Mouse (Mus musculus) v-Abl transformed pro-B cells (cell line): ENCODE measurements around the gene Ubash3a.

Source experiments
- in situ Hi-C, 2 experiments: fragments of 400-800 bp; cut with MboI; formaldehyde crosslinking; loops; one replicate each; pipeline ENCODE4 v1.15.1; 2025; ENCODE audit not compliant: unreplicated experiment in 2 of 2

The Ubash3a gene

GRCm38 (mm10) chr17:31259145-31259544 is 51.5 kb downstream of the Ubash3a start:
- in situ Hi-C loops = loop anchor here in 1 of 2 experiments (5.0 kb wide), 1 partner anchor 33 kb away; no protein-coding TSS in a partner anchor

- in situ Hi-C loops = loop anchor here in 1 of 2 experiments (5.0 kb wide), 1 partner anchor 32 kb away; no protein-coding TSS in a partner anchor
Observed at GRCm38 (mm10) chr17:31259825-31260224, 52.2 kb downstream of the Ubash3a start.

- in situ Hi-C loops = no loop called here
Observed at GRCm38 (mm10) chr17:31260430-31260829, 52.8 kb downstream of the Ubash3a start.

- in situ Hi-C loops = no loop called here
Observed at GRCm38 (mm10) chr17:31261352-31261751, 53.7 kb downstream of the Ubash3a start.

GRCm38 (mm10) chr17:31262715-31263114 is 55.0 kb downstream of the Ubash3a start:
- in situ Hi-C loops = no loop called here

GRCm38 (mm10) chr17:31263770-31264169 is 56.1 kb downstream of the Ubash3a start:
- in situ Hi-C loops = no loop called here

- in situ Hi-C loops = no loop called here
Observed at GRCm38 (mm10) chr17:31264372-31264771, 56.7 kb downstream of the Ubash3a start.

GRCm38 (mm10) chr17:31265171-31265572 is 57.5 kb downstream of the Ubash3a start:
- in situ Hi-C loops = no loop called here

- in situ Hi-C loops = no loop called here
Observed at GRCm38 (mm10) chr17:31265831-31266230, 58.2 kb downstream of the Ubash3a start.

- in situ Hi-C loops = no loop called here
Observed at GRCm38 (mm10) chr17:31266321-31266950, 58.8 kb downstream of the Ubash3a start.

GRCm38 (mm10) chr17:31267138-31267537 is 59.5 kb downstream of the Ubash3a start:
- in situ Hi-C loops = no loop called here

GRCm38 (mm10) chr17:31267603-31268002 is 59.9 kb downstream of the Ubash3a start:
- in situ Hi-C loops = no loop called here

- in situ Hi-C loops = no loop called here
Observed at GRCm38 (mm10) chr17:31268016-31268415, 60.3 kb downstream of the Ubash3a start.

- in situ Hi-C loops = loop anchor here (5.0 to 10.0 kb wide), 3 partner anchors 132 to 255 kb away; no protein-coding TSS in a partner anchor
Observed at GRCm38 (mm10) chr17:31269761-31270160, 62.1 kb downstream of the Ubash3a start.

- in situ Hi-C loops = loop anchor here (5.0 to 10.0 kb wide), 3 partner anchors 133 to 255 kb away; no protein-coding TSS in a partner anchor
Observed at GRCm38 (mm10) chr17:31270246-31270645, 62.6 kb downstream of the Ubash3a start.

- in situ Hi-C loops = loop anchor here (5.0 to 10.0 kb wide), 3 partner anchors 133 to 256 kb away; no protein-coding TSS in a partner anchor
Observed at GRCm38 (mm10) chr17:31270736-31271135, 63.1 kb downstream of the Ubash3a start.

- in situ Hi-C loops = loop anchor here (5.0 to 10.0 kb wide), 3 partner anchors 134 to 256 kb away; no protein-coding TSS in a partner anchor
Observed at GRCm38 (mm10) chr17:31271136-31271851, 63.6 kb downstream of the Ubash3a start.

GRCm38 (mm10) chr17:31272416-31273165 is 64.9 kb downstream of the Ubash3a start:
- in situ Hi-C loops = loop anchor here (5.0 to 10.0 kb wide), 3 partner anchors 135 to 258 kb away; no protein-coding TSS in a partner anchor

- in situ Hi-C loops = loop anchor here (5.0 to 10.0 kb wide), 3 partner anchors 136 to 259 kb away; no protein-coding TSS in a partner anchor
Observed at GRCm38 (mm10) chr17:31273631-31274030, 66.0 kb downstream of the Ubash3a start.

GRCm38 (mm10) chr17:31275181-31275580 is 67.5 kb downstream of the Ubash3a start:
- in situ Hi-C loops = loop anchor here (5.0 to 10.0 kb wide), 2 partner anchors 148 to 260 kb away; partner anchors contain the start of gene Tff3 (in 1 of the 2)
